Mouse (Mus musculus): ENCODE data around the gene Asic2.

Asic2 gene

DNA sequence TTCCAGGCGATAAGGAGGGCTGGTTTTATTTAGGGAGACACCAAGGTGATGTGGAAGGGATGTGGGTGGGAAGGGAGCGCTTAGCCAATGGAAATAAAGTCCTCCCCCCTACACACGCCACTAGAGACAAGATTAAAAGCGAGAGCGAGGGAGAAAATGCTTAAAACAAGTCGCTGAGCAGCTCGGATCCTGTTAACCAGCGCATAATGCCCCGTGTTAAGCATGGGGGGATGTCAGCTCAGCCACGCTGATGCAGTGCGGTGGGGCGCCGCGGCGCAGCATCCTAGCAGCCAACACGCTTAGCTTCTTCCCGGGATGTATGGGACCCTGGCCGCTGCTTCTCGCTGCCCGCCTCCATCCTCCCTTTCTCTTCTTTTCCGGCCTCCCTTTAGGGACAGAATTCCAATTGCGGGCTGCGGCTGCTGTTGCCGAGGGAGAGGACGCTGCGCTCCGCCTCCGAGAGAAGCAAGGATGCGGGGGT lies at the start of gene Asic2:
TSS of gene Asic2 (minus strand) at position 57 of the 481 bp plus-strand sequence.
- in situ Hi-C loops (cut with MboI; ENCODE audit: low pct_unique_long_range_greater_than_20kb in 1 of 2, low sequenced_read_pairs in 2 of 2, unreplicated experiment in 1 of 2), result no loop called here

- in situ Hi-C loops (cut with MboI; ENCODE audit: low pct_unique_long_range_greater_than_20kb in 1 of 2, low sequenced_read_pairs in 2 of 2, unreplicated experiment in 1 of 2), result no loop called here
Observed at GRCm38 (mm10) chr11:82016181-82016780, 48.0 kb upstream of the Asic2 start.

- in situ Hi-C loops (cut with MboI; ENCODE audit: low pct_unique_long_range_greater_than_20kb in 1 of 2, low sequenced_read_pairs in 2 of 2, unreplicated experiment in 1 of 2), result no loop called here
Observed at GRCm38 (mm10) chr11:82015066-82015465, 46.8 kb upstream of the Asic2 start.

DNA sequence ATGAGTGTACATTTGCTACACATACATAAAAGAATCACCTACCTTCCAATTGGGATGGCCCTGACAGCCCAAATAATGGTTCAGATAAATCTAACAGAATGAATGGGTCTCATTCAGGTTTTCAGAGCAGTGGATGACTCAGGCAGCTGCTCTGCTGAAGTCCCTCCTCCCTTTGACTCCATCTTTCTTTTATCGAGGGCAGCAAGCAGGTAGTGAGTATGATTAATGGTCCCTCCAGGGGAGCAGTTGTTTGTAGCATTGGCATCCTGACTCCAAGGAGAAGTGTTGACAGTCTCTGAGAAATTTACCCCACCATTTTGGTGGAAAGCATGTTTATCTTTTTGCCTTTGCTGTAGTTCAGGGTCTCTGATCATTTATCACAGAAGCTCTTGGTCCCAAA lies 45.5 kb upstream of the Asic2 start:
- in situ Hi-C loops (cut with MboI; ENCODE audit: low pct_unique_long_range_greater_than_20kb in 1 of 2, low sequenced_read_pairs in 2 of 2, unreplicated experiment in 1 of 2), result no loop called here

DNA sequence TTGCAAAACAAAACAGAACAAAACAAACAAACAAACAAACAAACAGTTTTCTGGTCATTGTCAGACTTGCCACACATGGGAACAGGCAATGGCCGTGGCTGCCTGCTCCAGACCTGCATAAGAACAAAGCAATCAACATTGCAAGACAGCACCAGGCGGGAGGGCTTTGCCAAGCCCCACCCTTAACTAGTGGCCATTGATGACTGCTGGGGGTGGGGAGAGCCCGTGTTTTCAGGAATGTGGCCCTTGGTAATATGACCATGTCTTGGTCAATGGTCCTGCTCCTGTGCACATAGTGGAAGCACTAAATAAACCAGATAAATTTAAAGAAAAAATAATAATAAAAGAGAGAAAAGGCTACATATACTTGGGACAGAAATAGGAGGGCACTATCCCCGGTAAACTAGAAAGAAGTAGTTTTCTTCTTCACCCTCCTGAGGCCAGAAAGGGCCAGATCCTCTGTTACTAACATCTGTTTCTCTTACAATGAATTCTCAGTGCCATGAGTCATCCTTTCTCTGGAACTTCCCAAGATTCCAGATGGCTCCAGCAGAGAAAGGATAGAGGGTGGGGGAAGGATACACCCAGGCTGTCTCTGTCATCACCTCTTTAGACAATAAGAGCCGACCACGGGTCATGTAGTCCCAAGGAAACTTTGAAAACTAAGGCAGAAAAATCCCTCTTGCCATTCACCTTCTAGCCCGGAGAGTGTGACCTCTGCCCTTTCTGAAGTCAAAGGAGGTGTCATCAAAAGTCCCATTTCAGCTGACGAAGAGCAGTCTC lies 43.3 kb upstream of the Asic2 start:
- in situ Hi-C loops (cut with MboI; ENCODE audit: low pct_unique_long_range_greater_than_20kb in 1 of 2, low sequenced_read_pairs in 2 of 2, unreplicated experiment in 1 of 2), result no loop called here

GRCm38 (mm10) chr11:82010115-82010514 lies 41.9 kb upstream of the Asic2 start:
- in situ Hi-C loops (cut with MboI; ENCODE audit: low pct_unique_long_range_greater_than_20kb in 1 of 2, low sequenced_read_pairs in 2 of 2, unreplicated experiment in 1 of 2), result no loop called here

DNA sequence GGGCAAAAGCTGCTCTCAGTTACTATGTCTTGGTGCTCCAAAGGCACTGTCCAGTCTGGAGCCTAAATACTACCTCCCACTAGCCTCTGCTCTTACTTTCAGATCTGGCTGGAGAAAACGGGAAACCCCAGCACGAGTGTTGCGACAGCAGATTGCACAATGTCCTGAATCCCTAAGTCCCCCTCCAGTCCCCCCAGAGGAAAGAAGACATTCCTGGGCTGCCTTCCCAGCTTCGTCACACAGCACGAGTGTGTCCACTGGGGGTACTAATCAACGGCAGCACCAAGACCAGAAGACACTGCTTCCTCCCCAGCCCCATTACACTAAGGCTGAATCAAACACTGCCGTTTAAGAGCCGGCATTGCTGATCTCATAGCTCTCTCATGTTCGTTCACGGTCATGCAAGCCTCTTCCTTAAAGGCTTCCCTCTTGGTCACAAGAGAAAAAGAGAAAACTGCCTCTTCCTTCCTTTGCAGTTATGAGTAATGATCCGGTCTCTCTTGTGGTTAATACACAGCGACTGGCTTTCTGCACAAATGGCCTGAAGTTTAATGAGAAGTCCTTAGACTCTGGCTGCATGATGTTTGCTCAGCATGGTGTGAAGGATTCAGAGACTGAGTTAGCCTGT lies 38.7 kb upstream of the Asic2 start:
- in situ Hi-C loops (cut with MboI; ENCODE audit: low pct_unique_long_range_greater_than_20kb in 1 of 2, low sequenced_read_pairs in 2 of 2, unreplicated experiment in 1 of 2), result no loop called here

- in situ Hi-C loops (cut with MboI; ENCODE audit: low pct_unique_long_range_greater_than_20kb in 1 of 2, low sequenced_read_pairs in 2 of 2, unreplicated experiment in 1 of 2), result no loop called here
Observed at GRCm38 (mm10) chr11:82004810-82005209, 36.6 kb upstream of the Asic2 start.

- in situ Hi-C loops (cut with MboI; ENCODE audit: low pct_unique_long_range_greater_than_20kb in 1 of 2, low sequenced_read_pairs in 2 of 2, unreplicated experiment in 1 of 2), result no loop called here
Observed at GRCm38 (mm10) chr11:82000581-82000980, 32.3 kb upstream of the Asic2 start.

- in situ Hi-C loops (cut with MboI; ENCODE audit: low pct_unique_long_range_greater_than_20kb in 1 of 2, low sequenced_read_pairs in 2 of 2, unreplicated experiment in 1 of 2), result loop anchor here (5.0 kb wide), 1 partner anchor 178 kb away; no protein-coding TSS in a partner anchor
Observed at GRCm38 (mm10) chr11:81999469-81999868, 31.2 kb upstream of the Asic2 start.

GRCm38 (mm10) chr11:81998646-81999045 lies 30.4 kb upstream of the Asic2 start:
- in situ Hi-C loops (cut with MboI; ENCODE audit: low pct_unique_long_range_greater_than_20kb in 1 of 2, low sequenced_read_pairs in 2 of 2, unreplicated experiment in 1 of 2), result loop anchor here (5.0 kb wide), 1 partner anchor 179 kb away; no protein-coding TSS in a partner anchor

- in situ Hi-C loops (cut with MboI; ENCODE audit: low pct_unique_long_range_greater_than_20kb in 1 of 2, low sequenced_read_pairs in 2 of 2, unreplicated experiment in 1 of 2), result loop anchor here (5.0 kb wide), 1 partner anchor 180 kb away; no protein-coding TSS in a partner anchor
Observed at GRCm38 (mm10) chr11:81997085-81997484, 28.8 kb upstream of the Asic2 start.

GRCm38 (mm10) chr11:81996172-81996841 lies 28.1 kb upstream of the Asic2 start:
- in situ Hi-C loops (cut with MboI; ENCODE audit: low pct_unique_long_range_greater_than_20kb in 1 of 2, low sequenced_read_pairs in 2 of 2, unreplicated experiment in 1 of 2), result loop anchor here (5.0 kb wide), 1 partner anchor 181 kb away; no protein-coding TSS in a partner anchor

DNA sequence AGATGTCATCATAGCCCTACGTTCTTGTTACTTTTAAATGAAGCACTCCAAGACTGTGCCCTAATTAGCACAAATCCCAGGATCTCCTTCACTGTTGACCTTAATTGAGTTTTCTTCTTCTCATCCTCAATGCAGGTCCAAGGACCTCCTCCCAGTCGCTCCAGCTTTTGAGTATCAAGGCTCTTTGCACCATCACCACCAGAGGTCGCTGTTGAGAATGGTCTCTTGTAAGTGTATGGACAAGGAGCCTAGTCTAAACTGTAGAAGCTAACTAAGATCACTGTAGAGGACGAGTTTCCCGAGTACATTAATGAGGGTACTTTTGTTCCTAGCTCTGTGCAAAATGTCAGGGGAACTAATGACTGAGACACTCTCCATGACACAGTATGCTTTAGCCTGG lies 14.9 kb upstream of the Asic2 start:
- in situ Hi-C loops (cut with MboI; ENCODE audit: low pct_unique_long_range_greater_than_20kb in 1 of 2, low sequenced_read_pairs in 2 of 2, unreplicated experiment in 1 of 2), result no loop called here

DNA sequence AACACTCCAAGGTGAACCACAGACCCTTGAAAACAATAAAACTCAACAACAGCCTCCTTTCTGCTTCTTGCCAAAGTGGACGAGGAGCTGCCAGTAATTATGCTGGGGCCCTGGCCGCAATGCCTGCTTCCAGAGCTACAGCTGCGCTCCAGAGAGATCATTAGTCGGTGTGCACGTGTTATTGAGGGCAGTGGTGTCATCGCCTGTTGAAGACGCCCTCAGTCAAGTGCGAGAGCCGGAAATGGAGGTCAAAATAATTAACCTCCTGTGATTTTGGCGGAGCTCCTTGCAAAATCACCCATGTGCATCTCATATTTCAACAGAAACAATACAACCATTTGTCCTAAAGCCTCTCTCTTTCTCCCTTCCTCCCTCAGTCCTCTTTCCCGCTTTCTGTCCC lies 13.9 kb upstream of the Asic2 start:
- in situ Hi-C loops (cut with MboI; ENCODE audit: low pct_unique_long_range_greater_than_20kb in 1 of 2, low sequenced_read_pairs in 2 of 2, unreplicated experiment in 1 of 2), result no loop called here

DNA sequence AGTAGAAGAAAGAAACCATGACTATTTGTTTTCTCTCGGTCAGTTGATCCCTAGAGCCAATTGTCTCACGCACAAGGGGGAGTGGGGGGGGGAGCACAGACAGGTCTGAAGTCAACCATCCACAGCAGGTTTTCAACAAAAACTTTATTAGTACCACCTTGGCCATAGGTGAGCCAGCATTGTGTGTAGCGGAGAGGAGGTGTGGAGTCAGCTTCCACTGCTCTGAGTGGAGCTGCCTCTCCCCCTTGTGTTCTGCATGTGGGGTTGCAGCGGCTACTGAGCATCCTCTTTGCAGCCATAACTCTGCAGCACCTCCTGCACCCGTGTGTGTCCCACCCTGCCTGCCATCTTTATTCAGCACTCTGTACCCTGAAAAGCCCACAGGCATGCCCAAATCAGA lies 6.3 kb upstream of the Asic2 start:
- in situ Hi-C loops (cut with MboI; ENCODE audit: low pct_unique_long_range_greater_than_20kb in 1 of 2, low sequenced_read_pairs in 2 of 2, unreplicated experiment in 1 of 2), result no loop called here

GRCm38 (mm10) chr11:81973699-81974098 lies 5.4 kb upstream of the Asic2 start:
- in situ Hi-C loops (cut with MboI; ENCODE audit: low pct_unique_long_range_greater_than_20kb in 1 of 2, low sequenced_read_pairs in 2 of 2, unreplicated experiment in 1 of 2), result no loop called here

DNA sequence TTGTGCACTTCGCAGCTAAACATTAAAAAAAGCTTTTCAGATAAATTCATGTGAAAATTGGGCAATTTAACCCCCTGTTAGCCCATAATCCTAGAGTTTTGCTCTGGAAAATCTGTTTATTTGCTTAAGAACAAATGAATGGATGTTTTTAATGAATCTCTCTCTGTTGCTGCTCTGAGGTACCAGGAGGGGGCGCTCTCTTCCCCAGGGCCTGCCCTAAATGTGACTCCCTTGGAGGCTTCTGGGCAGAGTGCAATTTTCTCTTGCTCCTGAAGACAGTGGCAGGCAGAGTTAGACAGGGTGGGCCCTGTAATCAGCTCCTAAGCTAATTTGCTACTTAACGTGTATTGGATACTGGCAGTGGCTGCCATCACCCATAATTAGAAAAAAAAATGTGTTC lies 3.8 kb upstream of the Asic2 start:
- in situ Hi-C loops (cut with MboI; ENCODE audit: low pct_unique_long_range_greater_than_20kb in 1 of 2, low sequenced_read_pairs in 2 of 2, unreplicated experiment in 1 of 2), result no loop called here

Data from mouse embryonic stem cell (cell line).